Mouse (Mus musculus) brown adipose tissue, adult 24 weeks (tissue): ENCODE data around the gene Tex37. TPM values are rescaled to one million over a fixed set of nuclear protein-coding genes. Genes with fewer than 3 reads are reported as not detected.

ENCODE experiments used
- H3K27ac ChIP-seq: fragments of 200-500 bp; replicated peaks from 2 replicates; pipeline ENCODE4 v1.5.1; 2012; ENCODE audit warnings: low read depth, mild to moderate bottlenecking, low read length
- H3K4me1 ChIP-seq: fragments of 200-500 bp; 2 replicates; pipeline ENCODE4 v1.6.1; 2012; ENCODE audit warnings: low read length, mixed read lengths; ENCODE audit not compliant: control insufficient read depth, insufficient read depth, insufficient read length
- H3K4me3 ChIP-seq: fragments of 200-500 bp; 2 replicates; pipeline ENCODE4 v1.5.1; 2012; ENCODE audit warnings: low read depth, mild to moderate bottlenecking, low read length, moderate library complexity; ENCODE audit not compliant: insufficient read depth
- polyA plus RNA-seq: library from polyadenylated mRNA; stranded (reverse); fragments of >200 nt; gene quantifications from 2 replicates; pipeline ENCODE4 v1.2.4, GENCODE M21; 2012; ENCODE audit not compliant: missing spikeins, insufficient read depth, insufficient read length

Tex37 gene
- polyA plus RNA-seq, result not detected in 2 replicates

- Histone ChIP-seq H3K4me3 (no peak within 1 kb of the TSS), H3K4me1 (no peaks in the 10 kb centered on the region), H3K27ac (no peak within 1 kb of the TSS)
Observed at GRCm38 (mm10) chr6:70918827-70919226, at the start of gene Tex37. Gene Tex37, minus strand, starts transcription at chr6:70918927.

- no peaks in the 10 kb centered on the region for H3K4me1 ChIP-seq
- no peak overlapping the region for H3K4me3 ChIP-seq
- no peak overlapping the region for H3K27ac ChIP-seq
Observed at GRCm38 (mm10) chr6:70968291-70968690, 49.6 kb upstream of the Tex37 start.

GRCm38 (mm10) chr6:70967422-70967821, 48.7 kb upstream of the Tex37 start:
- Histone ChIP-seq H3K4me1 (no peaks in the 10 kb centered on the region), H3K27ac (no peak overlapping the region), H3K4me3 (no peak overlapping the region)

GRCm38 (mm10) chr6:70965694-70966093, 47.0 kb upstream of the Tex37 start:
- Histone ChIP-seq H3K4me1 (no peaks in the 10 kb centered on the region), H3K4me3 (no peak overlapping the region), H3K27ac (no peak overlapping the region)

GRCm38 (mm10) chr6:70964116-70964830, 45.5 kb upstream of the Tex37 start:
- Histone ChIP-seq H3K27ac (no peak overlapping the region), H3K4me3 (no peak overlapping the region), H3K4me1 (no peaks in the 10 kb centered on the region)

GRCm38 (mm10) chr6:70957341-70957940, 38.7 kb upstream of the Tex37 start:
- Histone ChIP-seq H3K4me3 (no peak overlapping the region), H3K27ac (no peak overlapping the region), H3K4me1 (no peaks in the 10 kb centered on the region; the same call in 1 of the 2 replicates)

GRCm38 (mm10) chr6:70956936-70957335, 38.2 kb upstream of the Tex37 start:
- no peaks in the 10 kb centered on the region; the same call in 1 of the 2 replicates for H3K4me1 ChIP-seq
- no peak overlapping the region for H3K4me3 ChIP-seq
- H3K27ac ChIP-seq, result no peak overlapping the region

GRCm38 (mm10) chr6:70956285-70956912, 37.7 kb upstream of the Tex37 start, which contains the start of gene Foxi3:
Gene Foxi3, plus strand, starts transcription at chr6:70956531.
- H3K27ac ChIP-seq, result no peak within 1 kb of the TSS
- H3K4me3 ChIP-seq, result no peak within 1 kb of the TSS

GRCm38 (mm10) chr6:70955841-70956240, 37.1 kb upstream of the Tex37 start:
- Histone ChIP-seq H3K27ac (no peak overlapping the region), H3K4me1 (no peaks in the 10 kb centered on the region; the same call in 1 of the 2 replicates), H3K4me3 (no peak overlapping the region)

More at GRCm38 (mm10) chr6:70956285-70956912, 37.7 kb upstream of the Tex37 start, which contains the start of gene Foxi3:
- H3K4me1 ChIP-seq, result no peaks in the 10 kb centered on the region; the same call in 1 of the 2 replicates

- H3K4me1 ChIP-seq, result no peaks in the 10 kb centered on the region; the same call in 1 of the 2 replicates
- no peak overlapping the region for H3K4me3 ChIP-seq
- H3K27ac ChIP-seq, result no peak overlapping the region
Observed at GRCm38 (mm10) chr6:70955291-70955800, 36.6 kb upstream of the Tex37 start.

- Histone ChIP-seq H3K27ac (no peak overlapping the region), H3K4me3 (no peak overlapping the region), H3K4me1 (no peaks in the 10 kb centered on the region; the same call in 1 of the 2 replicates)
Observed at GRCm38 (mm10) chr6:70954040-70954439, 35.3 kb upstream of the Tex37 start.

GRCm38 (mm10) chr6:70953274-70953673, 34.5 kb upstream of the Tex37 start:
- Histone ChIP-seq H3K27ac (no peak overlapping the region), H3K4me1 (no peaks in the 10 kb centered on the region; the same call in 1 of the 2 replicates), H3K4me3 (no peak overlapping the region)

GRCm38 (mm10) chr6:70931801-70932200, 13.1 kb upstream of the Tex37 start:
- Histone ChIP-seq H3K4me3 (no peak overlapping the region), H3K27ac (no peak overlapping the region), H3K4me1 (no peaks in the 10 kb centered on the region)

- Histone ChIP-seq H3K4me3 (peak overlapping the region; percentile 39), H3K4me1 (no peaks in the 10 kb centered on the region), H3K27ac (no peak overlapping the region)
Observed at GRCm38 (mm10) chr6:70921274-70922074, 2.7 kb upstream of the Tex37 start.
